Mouse (Mus musculus): ENCODE results near the gene Slc37a1.

Slc37a1 gene

DNA sequence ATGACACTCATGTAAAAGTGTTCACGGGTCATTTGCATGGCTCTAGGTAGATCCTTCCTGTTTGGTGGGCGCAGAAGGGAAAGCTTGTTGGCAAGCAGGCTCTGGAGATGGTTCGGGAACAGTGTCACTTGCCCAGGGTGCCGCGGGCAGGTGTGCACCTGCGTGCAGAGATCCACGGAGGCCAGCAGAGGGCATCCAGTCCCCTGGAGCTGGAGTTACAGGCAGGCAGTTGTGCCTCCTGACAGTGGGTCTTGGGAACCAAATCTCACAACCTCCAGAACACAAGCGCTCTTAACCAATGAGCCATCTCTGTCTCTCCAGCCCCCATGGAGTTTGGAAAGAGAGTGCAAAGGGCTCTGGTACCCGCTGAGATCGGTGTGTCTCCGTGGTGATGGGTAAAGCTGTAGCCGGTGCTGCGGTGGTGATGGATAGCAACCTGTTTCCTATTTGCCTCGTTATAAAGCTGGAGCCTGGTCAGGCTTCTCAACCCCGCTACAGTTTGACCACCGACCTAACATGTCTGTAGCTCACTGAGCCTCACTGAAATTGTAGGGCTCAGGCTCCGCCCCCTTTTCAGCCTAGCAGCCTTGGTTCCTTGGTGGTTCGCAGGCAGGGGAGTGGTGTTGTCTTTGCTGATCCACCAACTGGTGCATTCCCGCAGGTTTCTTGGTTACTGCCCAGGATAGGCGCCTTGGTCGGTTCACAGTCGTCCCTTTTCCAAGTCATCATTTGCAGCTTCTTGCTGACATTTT is 31.1 kb downstream of the Slc37a1 start:
- DNase-seq (ENCODE audit: extremely low read depth, low read depth) = no peak

DNA sequence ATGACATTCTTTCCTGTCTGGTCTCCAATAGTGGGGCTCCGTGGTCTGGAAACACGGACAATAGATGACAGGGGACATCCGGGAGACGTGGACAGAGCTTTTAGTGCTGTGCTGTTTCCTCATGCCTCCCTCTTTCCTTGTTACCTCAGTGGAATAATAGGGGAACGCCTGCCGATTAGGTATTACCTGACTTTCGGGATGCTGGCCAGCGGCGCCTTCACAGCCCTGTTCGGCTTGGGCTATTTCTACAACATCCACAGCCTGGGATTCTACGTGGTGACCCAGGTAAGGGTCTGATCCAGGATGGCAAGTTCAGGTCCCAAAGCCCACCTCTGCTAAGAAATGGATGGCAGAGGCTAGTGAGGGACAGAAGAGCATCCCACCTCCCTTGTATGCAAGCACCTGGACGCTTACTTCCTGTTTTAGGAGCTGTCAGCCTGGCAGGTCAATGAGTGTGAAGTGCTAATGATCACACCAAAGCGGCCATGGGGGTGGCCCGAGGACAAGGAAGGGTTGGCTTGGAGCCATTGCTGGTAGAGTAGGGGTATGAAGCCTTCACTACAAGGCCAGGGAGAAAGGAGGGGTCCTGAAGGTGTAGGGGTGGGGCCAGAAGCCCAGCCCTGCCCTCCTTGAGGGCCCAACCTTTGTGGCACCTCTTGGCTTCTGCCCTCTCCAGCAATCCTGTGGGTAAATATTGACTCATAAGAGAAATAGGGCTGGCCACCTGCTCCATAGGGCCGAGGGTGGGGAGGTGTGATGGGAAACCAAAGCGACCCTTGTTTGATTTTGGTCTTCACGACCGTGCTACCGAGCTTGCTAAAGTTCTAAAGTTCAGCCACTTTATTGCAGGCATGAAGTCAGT is 32.5 kb downstream of the Slc37a1 start:
- DNase-seq (ENCODE audit: extremely low read depth, low read depth) = no peak

DNA sequence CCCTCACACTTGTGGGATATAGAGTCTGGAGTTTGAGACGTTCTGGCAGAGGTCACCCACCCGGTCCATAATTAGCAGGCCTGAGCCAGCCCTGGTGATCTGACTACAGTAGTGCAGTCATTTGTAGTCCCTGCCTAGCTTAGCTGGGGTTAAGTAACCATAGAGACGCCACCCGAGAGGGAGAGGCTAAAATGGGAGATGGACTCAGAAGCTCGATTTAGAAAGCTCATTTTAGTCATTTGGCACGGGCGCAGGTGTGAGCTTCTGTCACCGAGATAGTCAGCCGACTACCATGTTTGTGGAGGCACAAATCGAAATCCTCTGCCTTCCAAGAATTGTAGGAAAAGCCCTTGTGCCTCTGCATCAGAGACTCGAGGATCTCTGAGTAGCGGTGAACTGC is 34.8 kb downstream of the Slc37a1 start:
- DNase-seq (ENCODE audit: extremely low read depth, low read depth) = no peak

DNA sequence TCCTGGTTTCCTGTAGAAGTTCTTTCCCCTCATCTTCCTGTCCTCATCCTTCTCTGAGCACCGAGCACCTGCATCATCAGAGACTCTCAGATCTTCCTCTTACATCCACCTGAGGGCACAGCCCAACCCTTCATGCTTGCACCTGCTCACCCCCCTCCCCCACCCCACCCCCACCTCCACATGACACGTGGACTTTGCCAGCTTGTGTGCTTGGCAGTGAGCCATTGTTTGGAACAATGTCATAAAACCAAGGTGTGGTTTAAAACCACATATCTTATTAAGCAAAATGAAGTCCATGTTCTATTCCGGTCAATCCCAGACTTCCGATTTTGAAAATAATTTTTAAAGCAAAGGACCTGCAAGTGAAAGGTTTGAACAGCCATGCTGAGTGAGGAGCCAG is 35.9 kb downstream of the Slc37a1 start:
- no peak for DNase-seq (ENCODE audit: extremely low read depth, low read depth)

DNA sequence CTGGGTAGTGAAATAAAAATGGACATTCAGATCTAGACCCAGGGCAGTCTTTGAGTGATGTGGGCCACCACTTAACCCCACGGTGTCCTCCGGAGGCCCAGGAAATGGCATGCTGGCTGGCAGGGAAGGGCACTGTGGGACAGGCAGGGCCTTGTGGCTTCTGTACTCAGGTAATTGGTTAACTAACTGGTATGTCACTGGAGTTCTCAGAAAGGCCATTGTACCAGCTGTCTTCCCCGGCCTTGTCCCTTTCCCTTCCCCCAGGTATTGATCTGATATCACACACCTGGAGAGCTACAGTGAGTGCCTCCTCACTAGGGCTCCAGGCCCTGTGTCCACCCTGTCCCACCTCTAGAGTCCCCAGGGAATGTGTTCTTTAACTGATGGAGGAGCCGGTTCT is 36.8 kb downstream of the Slc37a1 start:
- no peak for DNase-seq (ENCODE audit: extremely low read depth, low read depth)

DNA sequence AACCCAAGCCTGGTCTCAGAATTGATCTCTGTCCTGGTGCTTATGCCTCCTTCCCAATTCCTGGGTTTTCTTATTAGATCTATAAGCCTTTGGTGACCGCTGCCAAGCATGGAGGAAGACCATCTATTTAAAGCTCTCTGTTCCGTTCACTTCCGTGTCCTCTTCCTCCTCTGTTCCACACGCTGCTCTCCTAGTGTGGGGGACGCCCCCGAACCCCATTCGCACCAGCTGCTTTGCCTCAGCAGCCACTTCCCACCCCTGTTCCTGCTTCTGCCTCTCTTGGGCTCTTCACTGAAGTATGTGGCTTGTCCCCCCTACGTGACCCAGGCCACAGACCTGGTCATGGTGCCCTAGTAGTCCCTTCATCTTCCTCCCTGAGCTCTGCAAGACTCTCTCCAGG is 37.6 kb downstream of the Slc37a1 start:
- DNase-seq (ENCODE audit: extremely low read depth, low read depth) = no peak

DNA sequence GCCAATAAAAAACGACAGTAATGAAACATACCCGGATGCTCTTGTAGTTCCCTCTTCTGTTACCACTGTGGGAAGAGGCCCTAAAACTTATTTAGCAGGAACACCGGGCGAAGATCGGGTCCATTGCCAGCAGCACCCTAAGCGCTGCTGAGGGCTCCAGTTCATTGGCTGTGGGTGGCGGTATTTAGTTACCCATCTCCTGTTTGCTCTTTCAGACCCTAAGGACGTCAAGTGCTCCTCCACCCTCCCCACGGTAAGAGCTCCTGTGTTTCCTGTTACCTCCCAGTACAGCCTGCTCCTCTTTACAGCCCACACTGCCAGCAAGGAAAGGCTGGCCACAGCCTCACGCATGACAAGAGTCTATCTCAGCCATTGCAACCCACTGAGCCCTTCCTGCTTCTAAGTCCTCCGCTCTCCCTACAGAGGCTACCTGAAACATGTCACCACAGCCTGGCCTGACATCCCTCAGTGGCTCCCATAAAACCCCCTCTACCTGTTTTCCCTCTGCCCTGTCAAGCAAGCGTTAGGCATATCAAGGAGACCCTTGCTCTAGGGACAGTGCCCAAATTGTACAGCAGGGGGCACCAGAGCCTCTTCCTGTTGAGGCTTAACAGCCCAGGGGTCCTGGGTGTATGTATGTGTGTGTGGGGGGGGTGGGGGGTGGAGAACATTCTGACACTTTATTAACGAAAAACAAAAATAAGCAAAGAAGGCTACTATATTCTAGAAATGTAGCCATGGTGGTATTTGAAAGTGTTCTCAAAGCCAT is 39.0 kb downstream of the Slc37a1 start:
- no peak for DNase-seq (ENCODE audit: extremely low read depth, low read depth)

DNA sequence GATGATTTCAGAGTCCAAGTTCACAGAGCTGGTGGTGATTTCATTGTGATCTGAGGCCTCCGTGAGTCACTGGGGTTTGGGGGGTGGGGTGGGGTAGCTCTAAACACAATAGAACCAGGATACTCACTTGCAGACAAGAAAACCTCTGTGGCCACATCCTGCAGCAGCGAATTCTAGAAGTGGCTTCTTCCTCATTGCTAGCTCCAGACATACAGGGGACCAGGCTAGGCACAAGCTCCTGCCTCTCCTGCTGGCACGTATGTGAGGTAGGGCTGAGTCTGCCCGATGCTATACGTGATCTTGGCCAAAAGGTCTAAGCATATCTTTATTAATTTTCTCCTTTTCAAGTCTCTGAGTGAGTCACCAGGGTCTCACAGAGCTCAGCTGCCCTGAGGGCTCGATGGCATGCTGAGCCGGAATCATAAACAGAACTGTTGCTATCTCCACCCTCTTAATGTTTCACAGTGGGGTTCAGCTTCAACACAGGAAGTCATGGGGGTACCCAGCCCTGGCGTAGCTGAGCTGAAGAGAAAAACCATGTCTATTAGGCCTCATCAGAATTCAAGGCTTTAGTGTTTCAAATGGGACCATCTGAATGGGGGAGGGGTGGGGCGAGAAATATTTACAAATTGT is 39.7 kb downstream of the Slc37a1 start:
- DNase-seq (ENCODE audit: extremely low read depth, low read depth) = no peak

DNA sequence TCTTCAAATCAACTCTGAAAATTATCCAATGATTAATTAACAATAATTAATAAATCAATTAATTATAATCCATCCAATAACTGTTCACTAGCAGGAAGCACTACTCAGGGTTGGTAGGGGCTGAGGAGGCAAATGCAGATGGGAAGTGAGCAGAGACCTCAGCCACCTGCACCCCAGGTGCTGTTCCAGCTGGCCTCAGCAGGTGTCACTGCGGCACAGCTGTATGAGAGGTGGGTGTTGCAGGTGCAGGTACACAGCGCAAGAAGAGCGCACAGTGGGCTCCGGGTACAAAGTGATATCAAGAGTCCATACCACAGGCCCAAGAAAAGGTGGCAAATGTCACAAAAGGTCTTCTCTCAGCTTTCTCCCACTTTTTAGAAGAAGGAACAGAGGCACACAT is 41.9 kb downstream of the Slc37a1 start:
- DNase-seq (ENCODE audit: extremely low read depth, low read depth) = no peak

DNA sequence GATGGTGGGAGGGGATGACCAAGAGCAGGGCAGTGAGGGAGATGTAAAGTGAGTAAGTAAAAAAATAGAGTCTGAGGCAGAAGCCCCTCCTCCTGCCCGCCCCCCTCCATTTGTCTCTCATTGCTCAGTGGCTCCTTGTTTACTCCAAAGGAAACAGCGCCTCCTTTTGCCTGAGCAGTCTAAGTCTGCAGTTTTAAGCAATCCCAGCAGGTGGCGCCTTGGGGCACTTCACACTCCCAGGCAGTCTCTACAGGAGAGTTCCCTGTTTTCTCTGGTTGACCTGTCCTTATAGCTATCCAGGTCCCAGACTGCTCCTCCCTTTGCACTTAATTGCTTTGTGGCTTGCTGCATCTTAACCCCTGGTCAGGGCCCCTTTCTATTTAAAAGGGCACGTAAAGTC is 44.0 kb downstream of the Slc37a1 start:
- DNase-seq (ENCODE audit: extremely low read depth, low read depth) = peak; percentile 36

DNA sequence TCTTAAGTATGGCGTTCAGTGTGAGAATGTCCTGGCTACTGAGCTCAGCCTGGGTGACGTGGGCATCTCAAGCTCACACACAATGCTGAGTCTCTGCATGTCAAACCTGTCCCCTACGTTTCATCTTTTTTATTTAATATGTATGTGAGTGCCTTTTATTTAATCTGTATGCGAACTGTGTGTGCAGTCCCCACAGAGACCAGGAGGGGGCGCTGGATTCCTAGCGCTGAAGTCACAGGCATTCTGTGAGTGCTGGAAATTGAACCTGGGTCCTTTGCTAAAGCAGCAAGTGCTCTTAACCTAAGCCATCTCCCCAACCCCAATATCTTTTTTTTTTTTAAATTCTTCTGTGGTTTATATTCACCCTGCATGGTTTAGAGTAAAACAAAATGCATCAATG is 44.7 kb downstream of the Slc37a1 start:
- DNase-seq (ENCODE audit: extremely low read depth, low read depth) = no peak

DNA sequence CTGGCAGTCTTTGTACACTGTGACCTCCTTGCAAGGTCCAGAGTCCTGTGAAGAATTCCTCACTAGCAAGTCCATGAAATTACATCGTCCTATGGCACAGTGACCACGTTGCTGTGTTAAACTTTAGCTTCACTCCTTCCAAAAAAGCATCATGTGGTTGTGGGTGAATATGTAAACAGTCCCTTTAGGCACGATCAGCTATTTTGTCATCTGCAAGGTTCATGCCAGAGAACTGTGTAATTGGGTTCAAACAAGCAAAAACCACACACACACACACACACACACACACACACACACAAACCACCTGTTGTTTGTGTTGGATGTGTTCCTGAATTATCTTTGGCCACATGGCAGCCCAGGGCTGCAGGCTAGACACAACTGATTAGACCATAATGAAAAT is 45.3 kb downstream of the Slc37a1 start:
- DNase-seq (ENCODE audit: extremely low read depth, low read depth) = no peak

DNA sequence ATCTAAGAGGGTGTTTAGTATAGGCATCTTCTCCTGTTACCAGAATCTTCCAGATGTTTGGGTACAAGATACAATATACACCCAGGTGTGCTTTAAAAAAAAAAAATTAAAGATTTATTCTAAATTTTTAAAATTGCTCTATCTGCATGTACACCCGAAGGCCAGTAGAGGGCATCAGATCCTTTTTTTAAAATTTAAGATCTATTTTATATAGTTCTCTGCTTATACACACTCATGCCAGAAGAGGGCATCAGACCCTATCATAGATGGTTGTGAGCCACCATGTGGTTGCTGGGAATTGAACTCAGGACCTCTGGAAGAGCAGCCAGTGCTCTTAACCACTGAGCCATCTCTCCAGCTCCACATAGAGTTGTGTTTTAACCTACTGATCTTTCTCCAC is 45.7 kb downstream of the Slc37a1 start:
- DNase-seq (ENCODE audit: extremely low read depth, low read depth) = peak; percentile 14

DNA sequence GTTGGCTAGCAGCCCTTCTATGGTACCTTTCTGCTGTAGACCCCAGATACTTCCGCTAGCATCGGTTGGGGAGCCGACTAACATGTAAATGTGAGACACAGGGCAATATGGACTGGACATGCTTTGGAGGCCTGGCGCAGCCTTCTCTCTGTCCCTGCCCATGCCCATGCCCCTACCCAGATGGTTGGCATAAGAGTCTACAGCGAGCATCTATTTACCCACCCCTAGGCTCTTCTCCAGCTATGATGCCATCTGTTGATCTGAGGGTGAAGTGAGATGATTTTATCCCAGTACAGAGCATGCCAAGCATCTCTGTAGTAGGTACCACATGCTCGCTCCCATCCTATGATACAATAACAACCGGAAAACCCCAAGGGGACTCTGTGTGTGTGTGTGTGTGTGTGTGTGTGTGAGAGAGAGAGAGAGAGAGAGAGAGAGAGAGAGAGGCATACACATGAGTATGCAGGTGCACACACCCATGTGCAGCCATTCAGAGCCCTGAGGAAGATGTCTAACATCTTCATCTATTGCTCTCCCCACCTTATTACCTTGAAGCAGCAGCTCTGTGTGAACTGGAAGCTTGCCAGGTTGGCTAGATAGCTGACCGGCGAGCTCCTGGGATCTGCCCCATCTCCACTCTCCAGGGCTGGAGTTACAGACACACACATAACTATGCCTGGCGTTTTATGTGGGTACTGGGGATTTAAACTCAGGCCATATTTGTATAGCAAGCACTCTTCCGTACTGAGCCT is 48.1 kb downstream of the Slc37a1 start:
- no peak for DNase-seq (ENCODE audit: extremely low read depth, low read depth)

DNA sequence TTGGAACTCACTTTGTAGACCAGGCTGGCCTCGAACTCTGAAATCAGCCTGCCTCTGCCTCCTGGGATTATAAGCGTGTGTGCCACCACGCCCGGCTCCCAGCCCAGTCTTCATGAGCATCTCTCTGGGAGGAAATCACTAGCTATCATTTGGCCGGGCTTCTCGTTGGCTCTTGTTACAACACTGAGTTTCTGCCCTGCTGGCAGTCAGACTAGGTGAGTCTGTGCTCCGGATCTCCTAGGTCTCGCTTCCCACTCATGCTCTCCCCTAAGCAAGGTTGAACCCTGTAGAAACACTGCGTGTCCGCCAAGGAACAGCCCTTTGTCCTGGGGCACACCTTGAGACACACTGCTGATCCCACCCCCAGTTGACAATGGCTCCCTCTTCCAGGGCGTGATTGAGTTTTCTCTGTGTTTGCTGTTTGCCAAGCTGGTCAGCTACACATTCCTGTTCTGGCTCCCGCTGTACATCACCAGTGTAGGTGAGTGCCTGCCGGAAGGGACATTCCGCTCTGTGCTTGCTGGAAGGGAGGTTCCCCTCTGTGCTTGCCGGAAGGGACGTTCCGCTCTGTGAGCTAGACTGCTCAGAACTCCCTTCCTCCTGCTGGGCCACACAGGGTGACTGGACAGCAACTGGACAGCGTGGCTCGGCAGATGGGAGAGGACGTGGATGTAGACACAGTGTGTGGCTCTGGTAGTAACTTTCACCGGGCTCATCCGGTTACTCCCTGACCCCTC is 48.9 kb downstream of the Slc37a1 start:
- no peak for DNase-seq (ENCODE audit: extremely low read depth, low read depth)

DNA sequence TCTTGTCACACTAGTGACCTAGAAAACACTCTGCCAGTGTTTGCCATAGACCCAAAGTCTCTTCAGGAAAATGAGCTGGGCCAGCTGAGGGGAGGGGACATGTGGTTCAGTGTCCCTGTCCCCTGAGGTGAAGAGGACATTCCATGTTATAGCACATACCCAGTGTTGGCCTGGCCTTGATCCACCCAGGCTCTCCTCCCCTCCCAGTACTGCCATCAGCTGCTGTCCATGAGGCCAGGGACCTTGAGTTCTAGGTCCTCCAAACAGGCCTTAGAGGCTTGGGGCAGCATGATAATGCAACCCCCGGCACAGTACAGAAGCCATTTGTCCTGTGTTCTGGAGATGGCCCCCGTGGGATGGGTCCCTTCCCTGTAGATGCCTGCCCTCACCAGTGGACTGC is 53.2 kb downstream of the Slc37a1 start:
- no peak for DNase-seq (ENCODE audit: extremely low read depth, low read depth)

DNA sequence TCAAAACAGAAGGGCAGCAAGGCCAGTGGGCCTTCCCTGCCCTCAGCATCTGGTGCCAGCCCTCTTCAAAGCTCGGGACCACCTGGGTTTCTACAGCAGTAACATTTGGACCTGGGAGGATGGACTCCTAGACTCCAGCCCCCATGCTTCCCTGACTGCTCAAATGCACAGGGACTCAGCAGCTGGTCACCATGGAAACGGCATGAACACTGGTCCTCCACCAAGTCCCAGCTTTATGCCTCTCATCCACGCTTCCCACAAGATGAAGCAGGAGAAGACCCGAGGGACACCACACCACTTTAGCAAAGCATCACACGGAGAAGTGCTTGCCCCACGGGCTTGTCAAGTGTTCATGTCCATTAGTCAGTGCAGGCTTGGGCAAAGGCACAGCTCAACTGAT is 55.6 kb downstream of the Slc37a1 start:
- no peak for DNase-seq (ENCODE audit: extremely low read depth, low read depth)

DNA sequence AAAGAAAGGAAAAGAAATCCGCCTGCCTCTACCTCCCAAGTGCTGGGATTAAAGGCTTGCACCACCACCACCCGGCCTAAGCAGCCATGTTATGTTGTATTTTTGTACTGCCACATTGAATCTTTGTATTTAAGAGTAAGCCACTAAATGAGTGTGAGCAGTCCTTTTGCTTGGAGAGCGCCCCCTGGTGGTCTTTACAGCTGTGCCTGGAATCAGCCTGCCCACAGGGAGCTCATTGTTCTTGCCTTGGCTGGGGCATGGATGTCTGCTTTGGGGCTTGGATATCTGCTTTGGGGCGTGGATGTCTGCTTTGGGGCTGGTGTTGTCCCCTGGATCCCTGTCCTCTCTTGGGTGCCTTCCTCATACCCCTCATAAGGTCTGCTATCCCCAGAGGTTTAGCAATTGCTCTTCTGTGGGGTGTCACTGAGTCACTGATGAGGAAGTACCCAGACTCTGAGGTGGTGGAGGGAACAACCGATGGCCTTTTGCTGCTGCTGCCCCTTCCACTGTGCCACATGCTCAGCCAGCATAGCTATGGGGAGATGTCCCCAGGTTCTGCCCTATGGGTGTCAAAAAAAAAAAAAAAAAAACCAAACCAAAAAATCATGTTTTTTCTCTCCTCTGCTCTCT is 57.7 kb downstream of the Slc37a1 start:
- DNase-seq (ENCODE audit: extremely low read depth, low read depth) = peak; percentile 49

DNA sequence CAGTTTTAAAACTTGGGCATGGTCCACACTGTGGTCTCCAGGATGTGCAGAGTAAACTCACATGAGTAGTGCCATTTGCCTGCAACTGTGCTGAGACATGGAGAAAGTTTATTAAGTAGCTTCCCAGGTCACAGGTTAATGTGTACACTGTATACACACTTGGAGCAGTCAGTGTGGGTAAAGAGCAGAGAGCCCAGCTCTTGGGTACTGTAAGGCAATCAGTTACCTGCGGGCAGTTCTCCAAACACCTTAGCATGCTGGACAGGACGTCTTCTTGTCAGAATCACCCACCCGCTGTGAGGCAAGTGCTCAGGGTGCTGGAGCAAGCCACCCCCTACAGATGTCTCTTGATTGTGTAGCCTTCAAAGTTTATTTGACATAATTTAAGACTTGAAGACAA is 58.2 kb downstream of the Slc37a1 start:
- DNase-seq (ENCODE audit: extremely low read depth, low read depth) = no peak

DNA sequence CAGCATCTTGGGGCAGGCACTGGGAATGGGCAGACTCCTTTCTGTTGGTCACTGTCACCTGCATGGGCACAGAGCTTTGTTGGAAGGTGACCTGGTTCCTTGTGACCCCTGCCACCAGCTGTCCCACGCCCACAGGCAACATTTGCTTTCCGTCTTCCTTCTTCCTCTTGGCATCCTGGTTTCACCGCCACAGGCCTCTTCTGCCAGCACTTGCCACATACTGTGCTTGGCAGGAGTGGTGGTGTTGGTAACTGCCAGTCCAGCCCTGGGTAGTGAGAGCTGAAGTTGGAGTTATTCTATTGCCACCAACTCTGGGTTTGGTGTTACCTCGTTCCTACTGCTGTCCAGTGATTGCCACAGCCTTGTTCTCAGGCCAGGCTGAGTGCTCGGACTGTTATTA is 61.5 kb downstream of the Slc37a1 start:
- DNase-seq (ENCODE audit: extremely low read depth, low read depth) = no peak
